Mouse (Mus musculus) adrenal gland, postnatal 36 days (tissue): ENCODE measurements around the gene Zfp811. TPM values are rescaled to one million over a fixed set of nuclear protein-coding genes. Genes with fewer than 3 reads are reported as not detected.

Source experiments
- DNase-seq, 2 experiments: peaks; one replicate each; pipeline ENCODE4 v3.0.0; 2021; ENCODE audit warnings: mixed read lengths in 1 of 2
- total RNA-seq, 2 experiments: library from RNA; stranded (reverse); gene quantifications; 2 replicates each; pipeline ENCODE4 v1.2.3; 2021

Gene Zfp811
- total RNA-seq, 2 experiments from 2014 or later = 0.59 to 0.76 TPM

DNA sequence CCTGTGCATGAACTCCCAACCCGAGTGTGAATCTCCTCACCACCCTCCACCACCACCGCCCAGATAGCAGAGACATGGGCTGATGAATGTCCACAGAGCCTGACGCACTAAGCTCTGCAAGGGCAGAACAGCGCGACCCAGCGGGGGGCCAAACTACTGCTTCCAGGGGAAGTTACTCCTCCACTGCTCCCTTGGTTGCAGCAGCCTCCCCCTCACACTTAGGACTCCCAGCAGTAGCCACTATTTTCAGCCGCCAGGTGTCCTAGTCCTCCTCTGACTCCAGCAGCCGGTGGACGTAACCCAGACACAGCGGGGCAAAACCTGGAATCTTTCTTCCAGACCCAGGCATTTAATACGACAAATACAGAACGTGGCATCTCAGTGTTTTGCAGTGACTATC is 56.1 kb downstream of the Zfp811 start:
- DNase-seq = peak; percentile 8 to 10

DNA sequence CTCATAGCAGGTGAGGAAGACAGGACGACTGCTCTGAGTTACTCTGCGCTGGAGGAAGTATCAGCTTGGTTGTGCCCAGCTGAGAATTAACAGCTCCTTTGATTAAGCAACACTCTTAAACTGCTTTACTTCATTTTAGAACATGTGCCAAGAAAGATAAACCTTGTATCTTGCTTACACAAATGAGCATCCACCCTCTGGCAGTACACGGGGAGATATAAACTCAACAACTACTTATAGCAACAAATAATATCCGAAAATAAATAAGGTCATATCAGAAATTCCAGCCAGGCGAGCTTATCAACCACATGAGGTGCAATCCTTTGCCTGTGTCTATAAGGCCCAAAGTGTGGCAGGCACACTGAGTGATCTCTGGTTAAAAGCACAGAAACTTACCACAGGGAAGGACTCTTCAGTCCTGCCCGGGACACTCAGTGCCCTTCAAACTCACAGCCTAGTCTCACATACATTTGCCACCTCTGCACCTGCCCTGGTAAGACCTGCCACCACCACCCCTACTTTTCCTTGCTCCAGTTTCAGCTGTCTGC is 56.8 kb downstream of the Zfp811 start:
- no peak for DNase-seq

DNA sequence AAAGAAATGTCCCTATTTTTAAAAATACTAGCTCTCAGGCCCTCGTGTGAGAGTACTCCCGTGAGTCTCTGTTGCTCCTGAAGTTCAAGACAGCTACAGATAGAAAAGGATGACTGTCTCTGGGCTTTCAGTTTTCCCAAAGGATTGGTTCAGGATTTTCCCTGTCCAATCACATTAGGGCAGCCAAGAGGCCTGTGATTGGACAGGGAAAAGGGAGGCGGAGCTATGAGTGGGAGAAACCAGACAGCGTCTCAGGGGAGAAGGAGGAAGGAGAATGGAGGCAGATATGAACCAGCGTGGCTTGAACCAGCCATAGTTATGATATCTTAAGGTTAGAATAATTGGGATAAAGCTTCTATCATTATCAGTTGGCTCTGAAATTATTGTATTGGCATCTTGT is 59.1 kb downstream of the Zfp811 start:
- DNase-seq = no peak

Other genes starting within 250 kb of the Zfp811 start
- gene Cyp4f37, start 188.6 kb downstream of the Zfp811 start, total RNA-seq = not detected
- not detected for gene Cyp4f40, start 151.0 kb downstream of the Zfp811 start, total RNA-seq
- 1 to 10 TPM; 1.3 to 4.0 TPM for gene Cyp4f15, start 124.3 kb downstream of the Zfp811 start, total RNA-seq
- gene Zfp871, start 21.6 kb downstream of the Zfp811 start, total RNA-seq = 10 to 100 TPM; 47.9 to 52.5 TPM
- gene Zfp799, start 20.3 kb upstream of the Zfp811 start, total RNA-seq = 10 to 100 TPM; 11.4 to 12.1 TPM
- 10 to 100 TPM in 1 of 2 experiments, 1 to 10 TPM in 1; 9.9 to 10.5 TPM for gene Zfp870, start 81.7 kb upstream of the Zfp811 start, total RNA-seq
- 10 to 100 TPM in 1 of 2 experiments, 1 to 10 TPM in 1; 7.3 to 10.1 TPM for gene Cyp4f14, start 107.4 kb upstream of the Zfp811 start, total RNA-seq
- 10 to 100 TPM; 58.3 to 67.2 TPM for gene Cyp4f13, start 137.5 kb upstream of the Zfp811 start, total RNA-seq
- 1 to 10 TPM; 4.5 to 6.6 TPM for gene Zfp472, start 155.9 kb upstream of the Zfp811 start, total RNA-seq
- gene Zfp952, start 183.2 kb upstream of the Zfp811 start, total RNA-seq = 10 to 100 TPM in 1 of 2 experiments, 1 to 10 TPM in 1; 9.6 to 10.7 TPM
- 1 to 10 TPM; 5.8 to 5.9 TPM for gene Zfp763, start 223.5 kb upstream of the Zfp811 start, total RNA-seq